Mouse (Mus musculus): ENCODE data around the gene Dgka. TPM values are rescaled to one million over a fixed set of nuclear protein-coding genes. Genes with fewer than 3 reads are reported as not detected.

Gene Dgka
- total and polyA plus RNA-seq, 2 experiments from 2014 or later: 4.9 to 7.5 TPM

DNA sequence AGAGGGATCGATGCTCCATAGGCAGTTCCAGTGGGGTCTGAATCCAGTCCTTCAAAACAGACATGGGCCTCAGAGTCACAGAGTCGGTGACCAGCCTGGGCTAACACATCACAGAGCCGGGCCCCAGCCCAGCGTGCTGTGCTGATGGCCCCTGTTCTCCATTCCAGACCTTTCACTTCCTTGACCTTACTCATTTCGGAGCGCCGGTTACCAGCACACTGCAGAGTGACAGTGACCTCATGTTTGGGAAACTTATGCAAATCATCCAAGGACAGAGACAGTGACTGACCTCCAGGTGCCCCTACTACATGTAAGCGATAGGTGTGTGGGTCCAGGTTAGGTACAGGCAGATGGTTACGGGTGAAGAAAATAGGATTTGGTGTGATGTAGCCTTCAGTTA is 73.5 kb downstream of the Dgka start:
- no peak for ATAC-seq (ENCODE audit: low FRiP score)
- H3K36me3 ChIP-seq (ENCODE audit: insufficient read depth, low read length): peaks cover 12% of the 10 kb centered on the region; the same call in 1 of the 2 replicates
- H3K9me3 ChIP-seq (ENCODE audit: low read length): no peaks in the 10 kb centered on the region
- H3K4me2 ChIP-seq (ENCODE audit: low read depth, low read length, poor library complexity, severe bottlenecking): no peak overlapping the region
- H3K27me3 ChIP-seq (ENCODE audit: insufficient read depth, low read length): no peaks in the 10 kb centered on the region
- DNase-seq (ENCODE audit: low spot score): no peak
- no peak overlapping the region for H3K9ac ChIP-seq (replicated peaks; ENCODE audit: low read length, poor library complexity, severe bottlenecking)
- no peak overlapping the region for H3K4me3 ChIP-seq (ENCODE audit: low read depth, low read length)
- no peak for TF ChIP-seq CTCF (IDR thresholded peaks at IDR 0.05)
- H3K27ac ChIP-seq (ENCODE audit: low read depth, low read length): no peak overlapping the region
- 94% methylated on average over 9 of the region's 9 CpGs for WGBS
- H3K4me1 ChIP-seq (ENCODE audit: insufficient read depth, low read length): peaks cover 8% of the 10 kb centered on the region; the same call in 1 of the 2 replicates

Other genes starting within 250 kb of the Dgka start
- gene Myl6b, start 246.2 kb downstream of the Dgka start, total RNA-seq (2014; rRNA removed): 24.6 and 28.6 TPM in 2 replicates
- gene Myl6b, start 246.2 kb downstream of the Dgka start, polyA plus RNA-seq (2015; fragmentation: Nextera tagmentation; extraction: Ambion mirVana): 4.9 and 5.4 TPM in 2 replicates
- gene Esyt1, start 219.0 kb downstream of the Dgka start, total RNA-seq (2014; rRNA removed): 16.2 and 16.6 TPM in 2 replicates
- gene Esyt1, start 219.0 kb downstream of the Dgka start, polyA plus RNA-seq (2015; fragmentation: Nextera tagmentation; extraction: Ambion mirVana): 7.3 and 7.4 TPM in 2 replicates
- gene Zc3h10, start 197.1 kb downstream of the Dgka start, total RNA-seq (2014; rRNA removed): 20.6 and 30.3 TPM in 2 replicates
- 12.0 and 12.5 TPM in 2 replicates for gene Zc3h10, start 197.1 kb downstream of the Dgka start, polyA plus RNA-seq (2015; fragmentation: Nextera tagmentation; extraction: Ambion mirVana)
- 772 and 807 TPM in 2 replicates for gene Rpl41, start 195.6 kb downstream of the Dgka start, total RNA-seq (2014; rRNA removed)
- 2,464 and 2,473 TPM in 2 replicates for gene Rpl41, start 195.6 kb downstream of the Dgka start, polyA plus RNA-seq (2015; fragmentation: Nextera tagmentation; extraction: Ambion mirVana)
- 78.0 and 82.4 TPM in 2 replicates for gene Pa2g4, start 178.9 kb downstream of the Dgka start, total RNA-seq (2014; rRNA removed)
- gene Pa2g4, start 178.9 kb downstream of the Dgka start, polyA plus RNA-seq (2015; fragmentation: Nextera tagmentation; extraction: Ambion mirVana): 107 and 110 TPM in 2 replicates
- gene Erbb3, start 155.2 kb downstream of the Dgka start, total RNA-seq (2014; rRNA removed): 1.1 and 1.2 TPM in 2 replicates
- 0.21 and 0.33 TPM in 2 replicates for gene Erbb3, start 155.2 kb downstream of the Dgka start, polyA plus RNA-seq (2015; fragmentation: Nextera tagmentation; extraction: Ambion mirVana)
- 1,580 and 1,646 TPM in 2 replicates for gene Rps26, start 118.1 kb downstream of the Dgka start, total RNA-seq (2014; rRNA removed)
- gene Rps26, start 118.1 kb downstream of the Dgka start, polyA plus RNA-seq (2015; fragmentation: Nextera tagmentation; extraction: Ambion mirVana): 382 and 398 TPM in 2 replicates
- 21.9 and 26.2 TPM in 2 replicates for gene Ikzf4, start 98.9 kb downstream of the Dgka start, total RNA-seq (2014; rRNA removed)
- gene Ikzf4, start 98.9 kb downstream of the Dgka start, polyA plus RNA-seq (2015; fragmentation: Nextera tagmentation; extraction: Ambion mirVana): 16.8 and 17.9 TPM in 2 replicates
- gene Suox, start 70.8 kb downstream of the Dgka start, total RNA-seq (2014; rRNA removed): 11.5 and 15.7 TPM in 2 replicates
- gene Suox, start 70.8 kb downstream of the Dgka start, polyA plus RNA-seq (2015; fragmentation: Nextera tagmentation; extraction: Ambion mirVana): 8.9 and 11.8 TPM in 2 replicates
- 129 and 131 TPM in 2 replicates for gene Rab5b, start 48.6 kb downstream of the Dgka start, total RNA-seq (2014; rRNA removed)
- 112 and 115 TPM in 2 replicates for gene Rab5b, start 48.6 kb downstream of the Dgka start, polyA plus RNA-seq (2015; fragmentation: Nextera tagmentation; extraction: Ambion mirVana)
- gene Pmel, start 40.7 kb downstream of the Dgka start, total RNA-seq (2014; rRNA removed): 0.76 and 3.4 TPM in 2 replicates
- 1.0 and 1.1 TPM in 2 replicates for gene Pmel, start 40.7 kb downstream of the Dgka start, polyA plus RNA-seq (2015; fragmentation: Nextera tagmentation; extraction: Ambion mirVana)
- 7.8 and 11.1 TPM in 2 replicates for gene Cdk2, start 39.8 kb downstream of the Dgka start, total RNA-seq (2014; rRNA removed)
- gene Cdk2, start 39.8 kb downstream of the Dgka start, polyA plus RNA-seq (2015; fragmentation: Nextera tagmentation; extraction: Ambion mirVana): 8.7 and 10.7 TPM in 2 replicates
- gene Pym1, start 3.0 kb upstream of the Dgka start, total RNA-seq (2014; rRNA removed): 54.9 and 60.1 TPM in 2 replicates
- 48.0 and 52.2 TPM in 2 replicates for gene Pym1, start 3.0 kb upstream of the Dgka start, polyA plus RNA-seq (2015; fragmentation: Nextera tagmentation; extraction: Ambion mirVana)
- gene Mmp19, start 46.1 kb upstream of the Dgka start, total RNA-seq (2014; rRNA removed): 1.3 and 1.8 TPM in 2 replicates
- gene Mmp19, start 46.1 kb upstream of the Dgka start, polyA plus RNA-seq (2015; fragmentation: Nextera tagmentation; extraction: Ambion mirVana): 0.29 and 0.54 TPM in 2 replicates
- 31.4 and 39.4 TPM in 2 replicates for gene Dnajc14, start 59.2 kb upstream of the Dgka start, total RNA-seq (2014; rRNA removed)
- 34.6 and 37.7 TPM in 2 replicates for gene Dnajc14, start 59.2 kb upstream of the Dgka start, polyA plus RNA-seq (2015; fragmentation: Nextera tagmentation; extraction: Ambion mirVana)
- gene Tmem198b, start 59.5 kb upstream of the Dgka start, total RNA-seq (2014; rRNA removed): 18.6 and 21.8 TPM in 2 replicates
- 17.1 and 18.9 TPM in 2 replicates for gene Tmem198b, start 59.5 kb upstream of the Dgka start, polyA plus RNA-seq (2015; fragmentation: Nextera tagmentation; extraction: Ambion mirVana)
- 30.7 and 36.8 TPM in 2 replicates for gene Sarnp, start 72.5 kb upstream of the Dgka start, total RNA-seq (2014; rRNA removed)
- gene Sarnp, start 72.5 kb upstream of the Dgka start, polyA plus RNA-seq (2015; fragmentation: Nextera tagmentation; extraction: Ambion mirVana): 120 and 126 TPM in 2 replicates
- gene Ormdl2, start 76.8 kb upstream of the Dgka start, total RNA-seq (2014; rRNA removed): 6.9 and 11.1 TPM in 2 replicates
- 15.0 and 15.6 TPM in 2 replicates for gene Ormdl2, start 76.8 kb upstream of the Dgka start, polyA plus RNA-seq (2015; fragmentation: Nextera tagmentation; extraction: Ambion mirVana)
- gene Gdf11, start 146.9 kb upstream of the Dgka start, total RNA-seq (2014; rRNA removed): 16.9 and 22.4 TPM in 2 replicates
- gene Gdf11, start 146.9 kb upstream of the Dgka start, polyA plus RNA-seq (2015; fragmentation: Nextera tagmentation; extraction: Ambion mirVana): 6.5 and 7.5 TPM in 2 replicates
- 16.6 and 28.6 TPM in 2 replicates for gene Cd63, start 156.1 kb upstream of the Dgka start, total RNA-seq (2014; rRNA removed)
- 231 and 238 TPM in 2 replicates for gene Cd63, start 156.1 kb upstream of the Dgka start, polyA plus RNA-seq (2015; fragmentation: Nextera tagmentation; extraction: Ambion mirVana)
- 8.8 and 10.5 TPM in 2 replicates for gene Rdh5, start 178.0 kb upstream of the Dgka start, total RNA-seq (2014; rRNA removed)
- gene Rdh5, start 178.0 kb upstream of the Dgka start, polyA plus RNA-seq (2015; fragmentation: Nextera tagmentation; extraction: Ambion mirVana): 8.8 and 10.8 TPM in 2 replicates
- 87.8 and 100 TPM in 2 replicates for gene Bloc1s1, start 179.2 kb upstream of the Dgka start, total RNA-seq (2014; rRNA removed)
- 240 and 265 TPM in 2 replicates for gene Bloc1s1, start 179.2 kb upstream of the Dgka start, polyA plus RNA-seq (2015; fragmentation: Nextera tagmentation; extraction: Ambion mirVana)
- gene Itga7, start 189.0 kb upstream of the Dgka start, total RNA-seq (2014; rRNA removed): 18.9 and 23.3 TPM in 2 replicates
- 13.6 and 14.0 TPM in 2 replicates for gene Itga7, start 189.0 kb upstream of the Dgka start, polyA plus RNA-seq (2015; fragmentation: Nextera tagmentation; extraction: Ambion mirVana)
- not detected in 2 replicates for gene Mettl7b, start 216.1 kb upstream of the Dgka start, total RNA-seq (2014; rRNA removed)
- not detected in 2 replicates for gene Mettl7b, start 216.1 kb upstream of the Dgka start, polyA plus RNA-seq (2015; fragmentation: Nextera tagmentation; extraction: Ambion mirVana)
- gene Olfr9, start 244.6 kb upstream of the Dgka start, total RNA-seq (2014; rRNA removed): not detected in 2 replicates
- gene Olfr9, start 244.6 kb upstream of the Dgka start, polyA plus RNA-seq (2015; fragmentation: Nextera tagmentation; extraction: Ambion mirVana): not detected in 2 replicates

Data from midbrain, postnatal 0 days (tissue).